Mouse (Mus musculus) liver, embryonic 11.5 days (tissue): ENCODE measurements at regions not wholly inside any gene's neighbourhood (a gene's known extent, or its start where the extent isn't known, plus 50 kb on each side); places are given as distances from the start of the nearest gene placed in this dataset.

Experiments
- ATAC-seq: fragments of 200-750 bp; cut with Nextera tagmentation; replicated peaks from 2 replicates; pipeline ENCODE4 v1.8.0; 2017; ENCODE audit warnings: moderate number of reproducible peaks, mild to moderate bottlenecking, moderate TSS enrichment, moderate library complexity; ENCODE audit not compliant: low FRiP score
- DNase-seq: peaks from one replicate; pipeline ENCODE4 v3.0.0-alpha.2; 2017; ENCODE audit warnings: low spot score
- H3K27ac ChIP-seq: fragments of 300-500 bp; sonication (generic); 2 replicates; pipeline ENCODE4 v1.5.1; 2014; ENCODE audit warnings: mild to moderate bottlenecking, low read depth, low read length, control low read depth
- H3K27me3 ChIP-seq: fragments of 300-500 bp; sonication (generic); replicated peaks from 2 replicates; pipeline ENCODE4 v1.6.1; 2014; ENCODE audit warnings: low read length, mixed read lengths; ENCODE audit not compliant: control insufficient read depth, insufficient read depth
- H3K36me3 ChIP-seq: fragments of 300-500 bp; sonication (generic); 2 replicates; pipeline ENCODE4 v1.6.1; 2014; ENCODE audit warnings: mild to moderate bottlenecking, low read length, moderate library complexity, mixed read lengths; ENCODE audit not compliant: control insufficient read depth, insufficient read depth
- H3K4me1 ChIP-seq: fragments of 300-500 bp; sonication (generic); replicated peaks from 2 replicates; pipeline ENCODE4 v1.6.1; 2014; ENCODE audit warnings: low read length, mixed read lengths; ENCODE audit not compliant: control insufficient read depth, insufficient read depth
- H3K4me2 ChIP-seq: fragments of 300-500 bp; sonication (generic); 2 replicates; pipeline ENCODE4 v1.6.1; 2014; ENCODE audit warnings: mild to moderate bottlenecking, control low read depth, moderate library complexity
- H3K4me3 ChIP-seq: fragments of 300-500 bp; sonication (generic); 2 replicates; pipeline ENCODE4 v1.5.1; 2014; ENCODE audit warnings: low read depth, low read length, control low read depth
- H3K9ac ChIP-seq: fragments of 300-500 bp; sonication (generic); 2 replicates; pipeline ENCODE4 v1.6.1; 2014; ENCODE audit warnings: low read depth, low read length, control low read depth
- H3K9me3 ChIP-seq: fragments of 300-500 bp; sonication (generic); 2 replicates; pipeline ENCODE4 v1.6.1; 2016; ENCODE audit warnings: low read length, inconsistent platforms, mixed read lengths; ENCODE audit not compliant: control insufficient read depth
- WGBS: fragments of 180-500 bp; shearing (Covaris S2); extraction: QIAGEN DNeasy Blood & Tissue Kit; methylation state at CpG from one replicate; pipeline ENCODE4 v1.1.7; 2014; 5-methylcytosine and 5-hydroxymethylcytosine counted together

DNA sequence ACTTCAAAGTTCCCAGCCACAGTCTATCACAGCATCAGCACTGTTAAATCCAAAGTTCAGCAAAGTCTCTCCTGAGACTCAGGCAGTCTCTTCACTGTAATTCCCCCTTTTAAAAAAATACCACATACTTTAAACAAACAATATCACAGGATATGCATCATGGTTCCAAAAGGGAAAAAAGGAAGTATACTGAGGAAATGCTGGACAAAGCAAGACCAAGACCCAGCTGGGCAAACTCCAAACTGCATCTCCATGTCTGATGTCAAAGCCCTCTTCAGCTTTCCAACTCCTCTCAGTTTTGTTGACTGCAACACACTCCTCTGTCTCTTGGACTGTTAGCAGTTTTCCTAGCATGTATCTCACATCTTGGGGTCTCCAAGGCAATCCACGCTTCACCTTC, 165.5 kb downstream of the B3gnt2 start:
- WGBS = 86% methylated on average over 1 of the region's 1 CpGs
- H3K9me3 ChIP-seq = no peaks in the 10 kb centered on the region
- H3K4me2 ChIP-seq = no peak overlapping the region
- peaks cover 3% of the 10 kb centered on the region; the same call in 1 of the 2 replicates for H3K4me1 ChIP-seq
- no peak overlapping the region for H3K4me3 ChIP-seq
- H3K9ac ChIP-seq = no peak overlapping the region
- no peak for DNase-seq
- H3K36me3 ChIP-seq = no peaks in the 10 kb centered on the region
- no peak for ATAC-seq
- no peaks in the 10 kb centered on the region for H3K27me3 ChIP-seq
- H3K27ac ChIP-seq = no peak overlapping the region

DNA sequence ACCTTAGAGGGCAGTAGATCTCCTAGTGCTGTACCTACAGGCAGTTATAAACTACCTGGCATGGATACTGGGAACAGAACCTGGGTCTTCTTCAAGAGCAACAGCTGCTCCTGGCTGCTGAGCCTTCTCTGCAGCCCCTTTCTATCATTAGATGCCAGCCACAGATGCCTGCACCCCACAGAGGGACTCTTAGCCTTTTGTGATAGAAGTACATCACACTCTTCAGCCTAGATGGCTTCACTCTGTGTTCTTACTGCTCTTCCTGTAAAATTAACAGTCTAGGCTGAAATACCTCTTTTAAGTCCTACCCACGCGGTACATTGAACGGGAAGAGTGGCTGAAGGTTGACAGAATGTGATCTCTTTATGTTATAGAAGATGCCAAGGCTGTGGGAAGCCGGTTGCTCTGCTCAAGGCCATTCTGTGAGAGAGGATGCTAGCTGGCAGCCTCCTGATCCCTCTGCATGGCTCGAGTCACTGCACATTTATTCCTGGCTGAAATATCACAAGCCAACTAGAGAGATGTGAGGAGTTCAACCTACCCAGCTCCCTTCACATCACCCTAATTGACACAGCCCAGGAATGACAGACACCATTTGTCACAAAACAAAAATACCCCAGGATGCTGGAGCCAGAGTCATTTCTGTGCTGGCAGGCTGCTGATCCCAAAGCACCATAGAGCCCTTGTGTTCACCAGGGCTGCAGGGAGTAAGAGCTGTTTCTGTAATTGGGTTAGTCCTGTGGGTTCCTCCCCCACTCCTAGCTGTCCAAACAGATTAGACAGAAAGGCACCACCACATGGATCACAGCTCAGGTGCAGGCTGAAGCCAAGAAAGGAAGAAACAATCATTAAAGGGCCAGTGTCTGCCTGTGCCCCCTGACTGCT, 162.5 kb downstream of the B3gnt2 start:
- no peaks in the 10 kb centered on the region for H3K36me3 ChIP-seq
- peaks cover 3% of the 10 kb centered on the region; the same call in 1 of the 2 replicates for H3K4me1 ChIP-seq
- H3K4me2 ChIP-seq = no peak overlapping the region
- H3K9ac ChIP-seq = no peak overlapping the region
- H3K27me3 ChIP-seq = no peaks in the 10 kb centered on the region
- WGBS = 68% methylated on average over 5 of the region's 5 CpGs
- no peak for ATAC-seq
- no peak overlapping the region for H3K4me3 ChIP-seq
- H3K9me3 ChIP-seq = no peaks in the 10 kb centered on the region
- no peak for DNase-seq
- no peak overlapping the region for H3K27ac ChIP-seq

DNA sequence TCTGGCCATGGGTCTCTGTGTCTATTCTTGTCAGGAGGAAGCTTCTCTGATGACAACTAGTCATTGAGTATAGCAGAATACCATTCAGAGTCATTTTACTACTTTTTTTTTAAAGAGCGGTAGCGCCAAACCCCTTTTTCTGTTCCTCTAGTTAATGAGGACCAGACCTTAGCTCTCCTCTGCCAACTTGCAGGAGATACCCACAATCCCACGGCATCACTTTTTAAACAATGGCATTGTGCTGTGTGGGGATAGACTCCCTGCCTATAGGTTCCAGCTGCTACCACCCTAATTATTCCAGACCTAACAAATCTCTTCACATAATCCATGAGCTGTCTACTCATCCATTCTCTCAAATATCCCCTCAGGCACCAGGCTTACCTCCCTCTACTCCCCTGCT, 154.7 kb downstream of the B3gnt2 start:
- Histone ChIP-seq H3K4me1 (no peaks in the 10 kb centered on the region), H3K9me3 (no peaks in the 10 kb centered on the region), H3K4me3 (no peak overlapping the region), H3K27me3 (no peaks in the 10 kb centered on the region), H3K36me3 (no peaks in the 10 kb centered on the region), H3K9ac (no peak overlapping the region), H3K4me2 (no peak overlapping the region), H3K27ac (no peak overlapping the region)
- DNase-seq (no peak), ATAC-seq (no peak)
- WGBS = 84% methylated on average over 3 of the region's 3 CpGs
